Mouse (Mus musculus): ENCODE data around the gene Prdm2. TPM values are rescaled to one million over a fixed set of nuclear protein-coding genes. Genes with fewer than 3 reads are reported as not detected.

The Prdm2 gene
- polyA plus RNA-seq, 1 experiment from 2014 or later: 14.4 TPM

DNA sequence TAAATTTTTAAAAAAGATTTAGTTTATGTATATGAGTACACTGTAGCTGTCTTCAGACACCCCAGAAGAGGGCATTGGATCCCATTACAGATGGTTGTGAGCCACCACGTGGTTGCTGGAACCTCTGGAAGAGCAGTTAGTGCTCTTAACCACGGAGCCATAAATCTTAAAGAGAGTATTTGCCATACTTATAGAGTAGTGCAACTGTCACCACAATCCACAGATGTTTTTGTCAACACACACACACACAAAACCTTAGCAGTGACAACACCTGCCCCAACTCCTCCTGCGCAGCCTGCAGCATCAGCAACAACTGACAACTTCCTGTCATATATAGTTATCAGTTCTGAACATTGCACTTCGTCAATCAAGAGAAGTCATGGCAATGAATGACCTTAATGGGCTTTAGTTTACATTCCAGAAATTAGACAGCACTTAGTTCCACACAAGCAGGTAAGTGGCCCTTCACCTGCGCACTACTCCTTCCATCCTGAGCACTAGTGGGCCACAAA is 14.9 kb downstream of the Prdm2 start:
- H3K27ac ChIP-seq: no peak overlapping the region
- H3K9me3 ChIP-seq: no peaks in the 10 kb centered on the region
- no peak overlapping the region for H3K4me3 ChIP-seq
- no peaks in the 10 kb centered on the region for H3K36me3 ChIP-seq
- H3K27me3 ChIP-seq (ENCODE audit: insufficient read depth, poor library complexity, severe bottlenecking): no peaks in the 10 kb centered on the region
- no peak for DNase-seq (ENCODE audit: low spot score)
- WGBS: 92% methylated on average over 5 of the region's 5 CpGs
- no peaks in the 10 kb centered on the region for H3K4me1 ChIP-seq (replicated peaks)

DNA sequence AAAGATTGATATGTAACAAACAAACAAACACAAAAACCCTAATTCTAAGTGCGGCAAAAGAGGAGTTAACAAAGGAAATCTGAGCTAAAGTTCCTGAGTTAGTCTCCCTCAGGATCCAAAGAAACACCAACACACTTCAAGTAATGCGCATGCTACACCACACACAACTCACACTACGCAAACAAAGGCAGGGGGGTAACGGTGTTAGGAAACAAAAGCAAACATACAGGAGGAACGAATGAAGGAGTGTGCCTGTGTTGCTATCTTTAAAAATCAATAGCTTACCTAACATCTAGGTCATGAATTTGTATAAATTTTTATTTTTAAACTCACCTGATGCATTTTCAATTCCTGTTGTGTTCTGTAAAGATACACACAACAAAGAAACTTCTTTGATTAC is 18.5 kb downstream of the Prdm2 start:
- 80% methylated on average over 5 of the region's 5 CpGs for WGBS

DNA sequence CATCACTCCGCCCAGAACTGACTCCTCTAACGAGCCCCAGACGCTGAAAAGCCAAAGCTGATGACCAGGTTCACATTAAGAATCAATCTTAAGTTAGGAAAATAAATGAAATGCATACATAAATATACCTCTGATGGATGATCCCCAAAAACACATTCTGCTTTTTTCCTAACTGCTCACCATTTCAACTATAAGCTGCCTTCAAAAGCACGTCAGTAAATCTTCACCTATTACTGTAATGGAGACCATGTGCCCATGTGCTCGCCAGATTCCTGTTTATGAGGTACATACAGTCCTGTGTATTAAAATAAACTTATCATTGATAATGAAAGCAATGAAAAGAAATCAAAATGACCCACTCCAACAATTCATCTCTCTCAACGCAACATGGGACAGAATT is 19.6 kb downstream of the Prdm2 start:
- no peak overlapping the region for H3K27ac ChIP-seq
- no peak for DNase-seq (ENCODE audit: low spot score)

More for the DNA sequence above, 18.5 kb downstream of the Prdm2 start:
- Histone ChIP-seq H3K9me3 (no peaks in the 10 kb centered on the region), H3K36me3 (no peaks in the 10 kb centered on the region), H3K27ac (no peak overlapping the region), H3K4me1 (replicated peaks) (peaks cover 8% of the 10 kb centered on the region), H3K4me3 (no peak overlapping the region), H3K27me3 (ENCODE audit: insufficient read depth, poor library complexity, severe bottlenecking) (no peaks in the 10 kb centered on the region)
- DNase-seq (ENCODE audit: low spot score): no peak

DNA sequence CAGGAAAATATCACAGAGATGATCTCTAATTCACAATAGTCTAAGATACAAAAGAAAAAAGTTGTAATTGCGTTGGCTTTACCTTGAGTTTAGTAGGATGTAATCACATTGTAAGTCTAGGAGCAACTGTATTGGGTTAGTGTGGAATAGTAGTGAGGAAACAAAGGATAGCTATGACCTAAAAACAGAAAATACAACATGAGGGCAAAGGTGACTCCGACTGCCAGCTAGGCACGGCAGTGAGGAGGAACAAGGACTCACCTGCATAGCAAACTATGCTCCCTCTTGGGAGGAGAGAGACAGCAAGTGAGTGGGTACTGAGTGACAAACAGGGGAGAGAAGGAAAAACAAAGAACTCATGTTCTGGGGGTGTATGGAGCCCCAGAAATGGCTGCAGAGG is 21.0 kb downstream of the Prdm2 start:
- no peak for DNase-seq (ENCODE audit: low spot score)
- no peaks in the 10 kb centered on the region for H3K9me3 ChIP-seq
- H3K4me3 ChIP-seq: no peak overlapping the region
- 79% methylated on average over 3 of the region's 3 CpGs for WGBS
- H3K4me1 ChIP-seq (replicated peaks): peaks cover 13% of the 10 kb centered on the region
- peaks cover 6% of the 10 kb centered on the region; the same call in 1 of the 2 replicates for H3K36me3 ChIP-seq
- no peak overlapping the region for H3K27ac ChIP-seq
- H3K27me3 ChIP-seq (ENCODE audit: insufficient read depth, poor library complexity, severe bottlenecking): no peaks in the 10 kb centered on the region

More for the DNA sequence above, 19.6 kb downstream of the Prdm2 start:
- WGBS: 87% methylated on average over 6 of the region's 6 CpGs
- no peaks in the 10 kb centered on the region for H3K27me3 ChIP-seq (ENCODE audit: insufficient read depth, poor library complexity, severe bottlenecking)
- peaks cover 8% of the 10 kb centered on the region for H3K4me1 ChIP-seq (replicated peaks)
- H3K4me3 ChIP-seq: no peak overlapping the region
- H3K9me3 ChIP-seq: no peaks in the 10 kb centered on the region
- H3K36me3 ChIP-seq: no peaks in the 10 kb centered on the region

DNA sequence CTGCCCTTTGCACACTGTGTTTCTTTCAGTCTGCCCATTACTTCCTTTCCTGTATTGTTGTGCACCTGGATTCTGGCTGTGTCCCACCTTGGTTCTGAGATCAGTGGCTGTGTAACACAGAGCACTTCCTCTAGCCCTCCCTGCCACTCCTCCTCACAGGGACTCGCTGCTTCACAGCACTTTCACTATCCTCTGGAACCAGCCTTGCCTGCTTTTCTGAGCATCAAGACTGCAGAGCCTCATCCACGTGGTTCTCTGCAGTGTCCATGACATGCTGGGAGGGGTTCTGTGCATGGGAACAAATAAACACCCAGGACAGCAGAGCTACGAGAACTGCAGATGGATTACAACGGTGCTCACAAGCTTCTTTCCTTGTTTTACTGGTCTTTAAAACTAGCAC is 22.1 kb downstream of the Prdm2 start:
- H3K27me3 ChIP-seq (ENCODE audit: insufficient read depth, poor library complexity, severe bottlenecking): no peaks in the 10 kb centered on the region
- peaks cover 12% of the 10 kb centered on the region; the same call in 1 of the 2 replicates for H3K36me3 ChIP-seq
- H3K4me3 ChIP-seq: no peak overlapping the region
- no peak overlapping the region for H3K27ac ChIP-seq
- DNase-seq (ENCODE audit: low spot score): no peak
- H3K4me1 ChIP-seq (replicated peaks): peaks cover 13% of the 10 kb centered on the region
- WGBS: 68% methylated on average over 4 of the region's 4 CpGs
- no peaks in the 10 kb centered on the region for H3K9me3 ChIP-seq

DNA sequence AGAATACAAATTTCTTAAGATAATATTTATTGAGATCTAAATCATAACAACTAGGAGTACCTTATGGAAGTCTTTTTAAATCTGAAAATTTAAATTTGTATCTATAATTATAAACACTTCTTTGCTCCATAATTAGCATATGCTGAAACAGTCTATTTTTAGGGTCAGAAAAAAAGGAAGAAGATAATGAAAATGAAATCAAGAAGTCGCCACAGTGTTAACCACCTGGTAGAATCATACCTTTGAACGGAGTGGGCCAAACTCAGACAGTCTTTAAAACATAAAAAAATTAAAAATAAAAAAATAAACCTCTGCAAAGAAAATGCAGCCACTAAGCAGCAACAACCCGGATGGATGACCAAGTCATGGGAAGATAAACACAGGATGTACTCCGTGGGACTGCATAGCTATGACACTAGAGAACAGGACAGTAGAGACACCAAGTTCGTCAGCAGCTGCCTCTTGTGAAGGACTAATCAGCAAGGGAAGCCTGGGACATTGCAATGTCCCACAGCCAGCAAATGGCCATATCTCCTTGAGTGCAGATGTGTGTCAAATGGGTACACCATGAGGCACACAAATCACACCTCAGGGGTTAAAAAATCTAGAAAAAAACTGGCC is 24.1 kb downstream of the Prdm2 start:
- no peak for DNase-seq (ENCODE audit: low spot score)
- no peak overlapping the region for H3K27ac ChIP-seq
- no peak overlapping the region for H3K4me3 ChIP-seq
- peaks cover 14% of the 10 kb centered on the region; the same call in 1 of the 2 replicates for H3K36me3 ChIP-seq
- no peaks in the 10 kb centered on the region for H3K27me3 ChIP-seq (ENCODE audit: insufficient read depth, poor library complexity, severe bottlenecking)
- no peaks in the 10 kb centered on the region for H3K9me3 ChIP-seq
- WGBS: 86% methylated on average over 5 of the region's 5 CpGs
- peaks cover 13% of the 10 kb centered on the region for H3K4me1 ChIP-seq (replicated peaks)

DNA sequence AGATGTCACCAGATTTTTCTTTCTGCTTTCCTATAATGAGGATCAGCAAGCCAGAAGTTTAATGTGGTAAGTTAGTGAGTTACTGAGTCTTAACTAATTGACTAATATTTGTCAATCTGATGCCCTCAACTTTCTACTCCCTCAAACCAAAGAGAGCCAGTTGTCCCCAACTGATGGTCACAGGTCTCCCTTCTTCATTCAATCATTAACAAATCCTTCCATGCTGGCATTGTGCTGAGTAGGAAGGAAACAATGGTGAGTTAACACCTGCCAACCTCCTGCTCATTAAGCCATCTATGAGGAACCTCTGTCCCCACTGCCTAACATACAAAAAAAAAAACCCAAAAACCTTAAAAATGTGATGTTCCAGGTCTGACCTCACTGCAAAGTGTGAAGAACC is 26.7 kb downstream of the Prdm2 start:
- peaks cover 14% of the 10 kb centered on the region; the same call in 1 of the 2 replicates for H3K36me3 ChIP-seq
- H3K27ac ChIP-seq: no peak overlapping the region
- no peaks in the 10 kb centered on the region for H3K9me3 ChIP-seq
- H3K4me1 ChIP-seq (replicated peaks): peaks cover 10% of the 10 kb centered on the region; the same call in 1 of the 2 replicates
- H3K27me3 ChIP-seq (ENCODE audit: insufficient read depth, poor library complexity, severe bottlenecking): no peaks in the 10 kb centered on the region
- DNase-seq (ENCODE audit: low spot score): no peak
- H3K4me3 ChIP-seq: no peak overlapping the region

DNA sequence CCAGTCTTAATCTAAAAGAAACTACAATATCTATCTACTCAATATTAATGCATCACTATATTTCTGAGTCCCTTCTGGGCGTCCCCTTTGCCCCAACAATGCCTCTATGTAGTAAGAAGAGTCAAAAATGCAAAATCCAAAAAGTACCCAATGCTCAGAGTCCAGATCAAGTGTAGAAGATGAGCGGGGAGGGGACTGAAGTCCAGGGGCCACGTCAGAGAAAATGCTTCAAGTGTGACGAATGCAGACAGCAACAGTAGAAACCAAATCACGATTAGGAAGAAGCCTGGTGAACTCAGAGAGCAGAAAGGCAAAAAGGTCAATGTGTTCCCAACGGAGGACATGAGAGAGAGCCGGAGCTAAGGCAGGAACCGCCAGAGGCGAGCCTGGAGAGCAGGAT is 27.3 kb downstream of the Prdm2 start:
- WGBS: 80% methylated on average over 9 of the region's 9 CpGs
- no peaks in the 10 kb centered on the region for H3K27me3 ChIP-seq (ENCODE audit: insufficient read depth, poor library complexity, severe bottlenecking)
- no peaks in the 10 kb centered on the region for H3K9me3 ChIP-seq
- H3K4me1 ChIP-seq (replicated peaks): 0 out of 2 replicates have a peak, but pooled peaks cover 6% of the 10 kb centered on the region
- no peak overlapping the region for H3K27ac ChIP-seq
- H3K36me3 ChIP-seq: peaks cover 18% of the 10 kb centered on the region; the same call in 1 of the 2 replicates
- no peak for DNase-seq (ENCODE audit: low spot score)
- H3K4me3 ChIP-seq: no peak overlapping the region

DNA sequence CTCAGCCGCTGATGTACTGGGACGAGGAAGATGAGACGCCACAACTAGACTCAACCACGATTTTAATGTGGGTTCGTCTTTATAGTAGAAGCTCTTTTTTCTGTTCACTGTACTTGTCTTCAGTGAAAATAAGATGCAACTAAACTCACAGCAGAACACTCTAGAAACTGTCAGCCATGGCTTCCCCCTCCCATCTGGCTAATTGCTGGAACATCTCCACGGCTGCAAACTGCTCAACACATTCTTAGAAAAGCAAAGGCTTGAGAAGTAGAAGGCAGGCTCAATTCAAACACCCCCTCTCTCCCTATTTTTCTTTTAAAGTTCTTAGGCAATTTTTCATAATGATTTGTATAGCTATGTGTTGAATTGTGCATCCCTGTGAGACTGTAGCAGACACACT is 29.7 kb downstream of the Prdm2 start:
- WGBS: 92% methylated on average over 6 of the region's 6 CpGs
- 0 out of 2 replicates have a peak, but pooled peaks cover 6% of the 10 kb centered on the region for H3K4me1 ChIP-seq (replicated peaks)
- DNase-seq (ENCODE audit: low spot score): no peak
- no peak overlapping the region for H3K4me3 ChIP-seq
- no peaks in the 10 kb centered on the region for H3K27me3 ChIP-seq (ENCODE audit: insufficient read depth, poor library complexity, severe bottlenecking)
- H3K9me3 ChIP-seq: no peaks in the 10 kb centered on the region
- no peak overlapping the region for H3K27ac ChIP-seq
- peaks cover 36% of the 10 kb centered on the region for H3K36me3 ChIP-seq

DNA sequence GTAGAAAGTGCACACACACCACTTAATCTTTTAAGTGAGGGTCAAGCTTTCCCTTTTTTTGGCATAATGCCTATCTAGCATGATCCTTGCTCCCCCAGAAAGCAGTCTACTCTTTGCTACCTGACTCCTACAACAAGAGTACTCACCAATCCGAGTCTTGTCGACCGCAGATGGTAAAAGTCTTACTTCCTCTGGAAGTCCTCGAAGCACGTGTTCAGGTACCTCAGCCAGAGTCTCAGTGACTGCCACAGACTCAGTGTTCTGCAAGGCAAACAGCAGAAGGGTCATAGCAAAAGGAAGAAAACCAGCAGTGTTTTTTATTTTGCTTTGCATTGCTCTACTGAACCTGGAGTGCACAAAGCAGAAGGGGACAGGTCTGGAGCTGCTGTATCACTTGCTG is 32.1 kb downstream of the Prdm2 start:
- Histone ChIP-seq H3K9me3 (no peaks in the 10 kb centered on the region), H3K4me1 (replicated peaks) (no peaks in the 10 kb centered on the region), H3K36me3 (peaks cover 36% of the 10 kb centered on the region), H3K4me3 (no peak overlapping the region), H3K27me3 (ENCODE audit: insufficient read depth, poor library complexity, severe bottlenecking) (no peaks in the 10 kb centered on the region), H3K27ac (no peak overlapping the region)
- no peak for DNase-seq (ENCODE audit: low spot score)
- WGBS: 92% methylated on average over 5 of the region's 5 CpGs

DNA sequence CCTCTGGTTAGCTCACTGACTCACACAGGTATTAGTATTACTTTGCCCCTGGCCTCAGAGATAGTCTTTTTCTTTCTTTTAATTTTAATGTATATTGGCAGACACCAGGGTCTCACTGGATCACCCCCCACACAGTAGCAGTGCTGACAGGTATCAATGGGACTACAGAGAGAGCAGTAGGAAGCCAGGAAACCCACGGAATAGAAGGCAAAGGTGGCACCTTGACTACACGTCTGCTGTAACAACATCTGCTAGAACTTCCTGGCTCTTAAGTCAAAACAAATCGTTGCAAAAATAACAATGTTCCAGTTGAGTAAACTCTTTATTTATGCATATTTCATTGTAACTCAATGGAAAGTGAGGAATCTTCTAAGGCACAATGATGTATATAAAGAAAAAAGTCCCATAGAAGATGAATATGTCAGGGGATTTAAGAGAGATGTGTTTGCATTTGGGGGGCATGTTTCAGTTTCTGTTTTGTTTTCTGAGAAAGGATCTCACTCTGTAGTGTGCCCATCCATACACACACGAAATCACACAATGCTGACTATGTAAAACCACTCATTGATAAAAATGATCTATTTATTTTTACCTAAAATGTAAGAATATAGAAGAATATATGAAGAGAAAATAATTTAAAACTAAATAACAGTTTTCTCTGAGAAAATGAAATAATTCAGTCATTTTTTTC is 41.0 kb downstream of the Prdm2 start:
- WGBS: 64% methylated on average over 4 of the region's 4 CpGs

DNA sequence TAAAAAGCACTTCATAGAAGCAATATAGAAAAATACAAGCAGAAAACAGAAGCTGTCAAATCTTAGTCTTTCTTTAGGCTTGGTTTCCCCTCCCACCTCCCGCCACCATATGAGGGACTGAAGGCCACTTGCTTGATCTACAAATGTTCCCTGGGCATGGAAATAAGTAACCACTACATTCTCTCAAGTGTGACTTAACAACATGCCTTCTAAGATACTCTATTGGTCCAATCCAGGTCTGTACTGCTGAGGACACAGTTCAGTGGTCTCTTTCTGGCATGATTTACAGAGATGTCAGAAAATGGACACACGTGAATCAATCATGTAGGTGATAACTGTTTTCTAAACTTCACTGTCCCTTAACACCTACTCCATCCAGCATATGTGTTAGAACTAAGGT is 42.5 kb downstream of the Prdm2 start:
- H3K36me3 ChIP-seq: peaks cover 60% of the 10 kb centered on the region
- WGBS: 91% methylated on average over 2 of the region's 2 CpGs
- no peak overlapping the region for H3K27ac ChIP-seq
- DNase-seq (ENCODE audit: low spot score): no peak
- no peak overlapping the region for H3K4me3 ChIP-seq
- no peaks in the 10 kb centered on the region for H3K4me1 ChIP-seq (replicated peaks)
- no peaks in the 10 kb centered on the region for H3K9me3 ChIP-seq
- H3K27me3 ChIP-seq (ENCODE audit: insufficient read depth, poor library complexity, severe bottlenecking): no peaks in the 10 kb centered on the region

More for the DNA sequence above, 41.0 kb downstream of the Prdm2 start:
- Histone ChIP-seq H3K9me3 (no peaks in the 10 kb centered on the region), H3K27me3 (ENCODE audit: insufficient read depth, poor library complexity, severe bottlenecking) (no peaks in the 10 kb centered on the region), H3K4me1 (replicated peaks) (no peaks in the 10 kb centered on the region), H3K36me3 (peaks cover 58% of the 10 kb centered on the region), H3K27ac (no peak overlapping the region), H3K4me3 (no peak overlapping the region)
- DNase-seq (ENCODE audit: low spot score): no peak

DNA sequence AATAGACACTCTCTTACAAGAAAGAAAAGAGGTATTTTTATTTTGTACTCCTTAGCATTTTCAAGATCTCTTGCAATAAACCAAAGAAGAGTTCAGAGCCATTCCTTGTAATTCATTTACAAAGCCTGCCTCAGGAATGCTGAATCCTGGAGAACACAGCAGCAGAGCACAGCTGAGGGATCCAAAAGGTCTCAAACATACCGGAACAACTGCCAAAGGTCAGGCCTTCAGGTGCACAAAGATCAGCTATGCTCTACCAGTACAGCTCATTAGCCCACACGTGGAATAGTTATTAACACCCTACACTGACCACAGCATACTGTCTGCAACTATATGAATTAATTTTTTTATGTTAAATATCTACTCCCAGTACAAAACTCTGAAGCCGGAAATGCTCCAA is 44.7 kb downstream of the Prdm2 start:
- Histone ChIP-seq H3K36me3 (peaks cover 61% of the 10 kb centered on the region), H3K27ac (no peak overlapping the region), H3K27me3 (ENCODE audit: insufficient read depth, poor library complexity, severe bottlenecking) (no peaks in the 10 kb centered on the region), H3K4me1 (replicated peaks) (no peaks in the 10 kb centered on the region), H3K9me3 (no peaks in the 10 kb centered on the region), H3K4me3 (no peak overlapping the region)
- no peak for DNase-seq (ENCODE audit: low spot score)
- 88% methylated on average over 3 of the region's 3 CpGs for WGBS
